Mouse (Mus musculus) mesoderm, embryonic 11.5 days (tissue): Measurements from ENCODE around the gene Arhgap6.
"Not testable (repeated sequence)": the region's sequence is repeated elsewhere in the genome, so short reads cannot be mapped to it uniquely, and the experiment has no call there.

Experiments used
- DNase-seq: peaks from one replicate; pipeline ENCODE4 v3.0.0-alpha.2; 2012; ENCODE audit warnings: low read depth, low spot score

Arhgap6 gene

GRCm38 (mm10) chrX:169308559-169308958 lies 513.7 kb downstream of the Arhgap6 start:
- DNase-seq = no peak

GRCm38 (mm10) chrX:169319066-169319760 lies 524.3 kb downstream of the Arhgap6 start:
- DNase-seq = no peak

GRCm38 (mm10) chrX:169319945-169320667 lies 525.2 kb downstream of the Arhgap6 start, which contains the start of gene Hccs:
Gene Hccs (minus strand): TSS chrX:169320372.
- DNase-seq = peak; percentile 92

- not testable (repeated sequence) for DNase-seq
These were observed 525.7 kb downstream of the Arhgap6 start for GRCm38 (mm10) chrX:169320668-169321005.

DNA sequence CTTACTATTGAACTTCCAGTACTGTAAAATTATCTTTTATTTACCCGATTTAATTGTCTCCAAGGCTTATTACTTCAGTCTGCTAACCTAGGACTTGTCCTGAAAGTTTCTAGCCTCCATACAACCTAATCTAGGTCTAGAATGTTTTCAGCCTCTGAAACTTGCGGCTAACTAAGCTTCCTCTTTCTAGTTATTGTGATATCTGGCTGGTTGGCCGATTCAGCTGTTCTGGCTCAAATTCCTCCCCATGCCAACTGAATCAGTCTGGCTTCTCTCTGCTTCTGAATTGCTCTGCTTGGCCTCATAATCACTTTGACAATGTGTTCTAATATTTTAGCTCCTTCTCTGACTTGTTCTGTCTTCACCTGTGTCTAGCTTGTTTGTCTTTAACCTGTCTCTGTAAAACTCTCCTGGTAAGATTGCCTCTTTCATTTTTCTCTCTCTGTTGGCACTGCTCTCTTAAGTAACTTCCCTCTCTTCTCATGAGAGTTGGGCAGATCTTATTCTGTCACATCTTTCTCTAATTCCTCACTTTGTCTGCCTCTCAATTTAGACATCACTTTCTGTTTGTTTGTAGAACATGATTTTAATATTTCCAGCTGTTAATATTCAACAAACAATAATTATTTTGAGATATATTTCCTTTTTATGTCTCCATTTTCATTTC lies 531.2 kb downstream of the Arhgap6 start:
- DNase-seq = no peak

GRCm38 (mm10) chrX:169332264-169332663 lies 537.4 kb downstream of the Arhgap6 start:
- peak; percentile 39 for DNase-seq

- no peak for DNase-seq
These were observed 542.7 kb downstream of the Arhgap6 start for GRCm38 (mm10) chrX:169337559-169337958.

DNA sequence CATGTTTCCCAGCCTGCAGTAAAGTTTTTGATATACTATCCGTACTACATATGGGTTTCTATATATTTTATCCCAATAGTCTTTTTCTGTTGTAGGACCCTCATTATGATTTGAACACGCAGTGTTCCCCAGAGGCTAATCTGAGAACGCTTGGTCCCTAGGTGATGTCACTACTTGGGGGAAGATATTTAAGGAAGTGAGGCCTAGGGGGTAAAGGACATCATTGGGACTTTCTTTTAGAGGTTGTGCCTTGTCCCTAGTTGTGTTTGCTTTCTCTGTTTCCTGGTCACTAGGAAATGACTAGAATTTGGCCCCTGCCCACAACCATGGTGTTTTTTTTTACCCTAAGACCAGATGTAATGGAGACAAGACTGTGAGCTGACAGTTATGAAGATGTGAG lies 543.3 kb downstream of the Arhgap6 start:
- DNase-seq = no peak
